Mouse (Mus musculus) cerebral cortex, adult 2 months (tissue): ENCODE data around the gene Olfr55.

Source experiments
- WGBS: fragments of 180-500 bp; shearing (Covaris S2); methylation state at CpG from one replicate; pipeline ENCODE4 v1.1.7; 2018; 5-methylcytosine and 5-hydroxymethylcytosine counted together

Gene Olfr55

DNA sequence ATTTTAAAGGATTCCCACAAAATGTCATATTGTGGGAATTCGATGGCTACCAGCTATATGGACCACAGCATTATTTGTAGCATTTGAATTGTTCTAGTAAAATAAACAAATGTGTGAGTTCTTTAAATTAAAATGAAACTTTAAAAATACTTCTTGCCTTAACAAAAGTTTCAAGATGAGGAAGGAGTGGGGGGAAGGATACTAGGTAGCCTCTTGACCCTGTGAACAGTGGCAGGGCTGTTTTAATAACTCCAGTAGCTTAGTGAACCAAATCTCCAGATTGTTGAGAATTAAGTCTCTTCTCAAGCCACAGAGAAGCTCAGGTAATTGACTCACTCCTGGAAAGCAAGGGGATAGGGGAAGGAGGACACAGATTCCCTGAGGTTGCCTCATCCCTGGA, at the start of gene Olfr55:
Gene Olfr55 (plus strand): TSS at position 301 of the 400 bp plus-strand sequence.
- WGBS: 91% methylated on average over 1 of the region's 1 CpGs

DNA sequence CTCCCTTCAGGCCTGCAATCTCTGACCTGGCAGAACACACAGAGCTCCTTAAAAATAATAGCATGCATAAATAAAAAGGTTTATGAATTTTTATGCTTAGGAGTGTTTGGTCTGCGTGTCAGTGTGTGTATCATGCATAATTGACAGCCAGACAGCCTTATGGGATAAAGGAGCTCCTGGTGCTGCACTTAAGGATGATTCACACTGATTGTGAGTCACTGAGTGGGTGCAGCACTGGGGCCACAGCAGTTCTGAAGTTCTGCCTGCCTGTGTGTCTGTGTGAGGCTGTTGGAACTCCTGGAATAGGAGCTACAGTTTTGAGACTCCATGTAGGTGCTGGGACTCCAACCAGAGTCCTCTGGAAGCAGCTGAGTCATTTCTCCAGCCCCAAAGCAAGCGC, 42.0 kb upstream of the Olfr55 start:
- WGBS: 54% methylated on average over 2 of the region's 2 CpGs

DNA sequence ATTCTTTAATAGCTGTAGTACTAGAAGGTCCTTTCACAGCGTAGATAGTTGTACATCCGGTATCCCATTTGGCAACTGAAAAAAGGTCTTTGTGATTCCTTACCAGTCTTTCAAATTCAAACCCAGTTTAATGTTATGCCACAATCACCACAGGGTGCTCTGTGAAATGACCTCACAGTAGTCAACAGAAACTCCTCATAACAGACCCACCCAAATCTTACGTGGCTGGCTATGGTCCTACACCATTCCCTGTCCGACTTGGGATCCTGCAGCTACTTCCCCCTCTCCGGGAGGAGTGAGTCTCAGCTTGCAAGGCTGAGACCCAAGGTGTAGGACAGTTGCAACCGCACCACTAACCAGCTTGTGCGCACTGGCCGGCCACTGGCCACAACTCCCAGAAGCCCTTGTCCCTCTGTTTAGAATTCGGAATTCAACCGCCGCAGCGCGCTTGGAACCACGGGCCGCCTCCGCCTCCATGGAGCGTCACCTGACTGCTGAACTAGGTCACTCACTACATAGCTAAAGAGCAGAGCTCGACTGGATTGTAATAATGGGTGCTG, 28.9 kb upstream of the Olfr55 start, which contains the start of gene Morc2b:
Gene Morc2b (minus strand): TSS at position 423 of the 560 bp plus-strand sequence.
- WGBS: 78% methylated on average over 18 of the region's 18 CpGs

DNA sequence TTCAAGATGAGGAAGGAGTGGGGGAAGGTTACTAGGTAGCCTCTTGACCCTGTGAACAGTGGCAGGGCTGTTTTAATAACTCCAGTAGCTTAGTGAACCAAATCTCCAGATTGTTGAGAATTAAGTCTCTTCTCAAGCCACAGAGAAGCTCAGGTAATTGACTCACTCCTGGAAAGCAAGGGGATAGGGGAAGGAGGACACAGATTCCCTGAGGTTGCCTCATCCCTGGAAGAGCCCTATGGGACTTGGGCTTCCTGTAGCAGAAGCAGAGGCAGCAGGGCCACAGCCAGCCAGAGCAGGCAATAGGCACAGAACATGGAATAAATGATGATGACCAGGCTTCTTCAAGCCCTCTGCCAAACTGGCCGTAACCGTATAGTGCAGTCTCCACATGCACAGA, 22.8 kb downstream of the Olfr55 start, which contains the start of gene Olfr239:
Gene Olfr239 (plus strand): TSS at position 301 of the 400 bp plus-strand sequence.
- WGBS: no CpG with 5 or more reads among the region's 2 CpGs

DNA sequence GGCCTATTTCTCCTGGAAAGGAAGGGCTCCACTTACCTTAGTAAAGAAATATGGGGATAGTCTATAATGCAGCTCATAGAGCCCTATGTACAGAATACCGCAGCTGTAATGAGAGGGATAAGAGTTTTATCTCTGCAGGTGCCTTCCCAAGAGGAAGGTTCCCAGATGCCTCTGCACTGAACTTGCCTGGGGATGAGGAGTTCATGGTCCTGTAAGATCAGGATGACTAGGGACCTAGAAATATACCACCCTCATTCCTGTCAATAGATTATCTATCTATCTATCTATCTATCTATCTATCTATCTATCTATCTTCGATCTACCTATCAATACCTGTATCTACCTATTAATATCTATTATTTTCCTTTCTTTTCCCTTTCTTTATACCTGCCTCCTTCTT, 53.3 kb downstream of the Olfr55 start, which contains the start of gene Olfr1564:
Gene Olfr1564 (minus strand): TSS at position 101 of the 400 bp plus-strand sequence.
- 81% methylated on average over 2 of the region's 2 CpGs for WGBS
